ENCODE assay signal across 32 mouse cellular contexts in genomic region chr2:85157382-85157781, GRCm38 (mm10). TPM values are rescaled to one million over a fixed set of nuclear protein-coding genes. Genes with fewer than 3 reads are reported as not detected.
"Had no signal": no experiment of that assay in that cellular context is flagged by ENCODE, and none has a peak within 500 bp of the region (broad histone marks: within the 10 kb centered on the region; RNA-seq: fewer than 3 reads in every experiment).

No protein-coding gene starts in this region.

- H3K9me3 ChIP-seq: heart, embryonic 12.5 days; heart, embryonic 13.5 days; heart, embryonic 15.5 days; hindbrain, embryonic 10.5 days; hindbrain, embryonic 12.5 days; hindbrain, embryonic 13.5 days; hindbrain, embryonic 15.5 days; intestine, embryonic 15.5 days; kidney, embryonic 15.5 days had no signal

- H3K4me2 ChIP-seq: heart, embryonic 12.5 days; heart, embryonic 13.5 days; heart, embryonic 15.5 days; hindbrain, embryonic 12.5 days; hindbrain, embryonic 13.5 days; hindbrain, embryonic 14.5 days; hindbrain, embryonic 15.5 days; intestine, embryonic 15.5 days; kidney, embryonic 15.5 days had no signal

- H3K36me3 ChIP-seq: heart, embryonic 12.5 days; heart, embryonic 13.5 days; heart, embryonic 15.5 days; hindbrain, embryonic 10.5 days; hindbrain, embryonic 12.5 days; hindbrain, embryonic 13.5 days; hindbrain, embryonic 15.5 days; intestine, embryonic 15.5 days; kidney, embryonic 15.5 days had no signal

- H3K27me3 ChIP-seq: heart, embryonic 12.5 days; heart, embryonic 13.5 days; heart, embryonic 15.5 days; hindbrain, embryonic 12.5 days; hindbrain, embryonic 13.5 days; hindbrain, embryonic 15.5 days; intestine, embryonic 15.5 days; kidney, embryonic 15.5 days had no signal

- DNase-seq: heart, postnatal 10 days; heart, postnatal 14 days; heart, postnatal 36 days; heart, postnatal 4 days; kidney, adult 11 months; kidney, adult 18-20 months; kidney, adult 2 months; kidney, adult 8-10 months; kidney, adult 9 months; kidney, postnatal 10 days; kidney, postnatal 14 days; kidney, postnatal 25 days; kidney, postnatal 36 days; kidney, postnatal 4 days; layer of hippocampus, adult 9-11 months; layer of hippocampus, postnatal 36 days had no signal

- H3K9ac ChIP-seq: heart, embryonic 12.5 days; heart, embryonic 13.5 days; heart, embryonic 15.5 days; hindbrain, embryonic 12.5 days; hindbrain, embryonic 13.5 days; hindbrain, embryonic 14.5 days; hindbrain, embryonic 15.5 days; intestine, embryonic 15.5 days; kidney, embryonic 15.5 days had no signal

- H3K4me1 ChIP-seq: heart, embryonic 15.5 days had no signal

- H3K27ac ChIP-seq: heart, embryonic 13.5 days; heart, embryonic 15.5 days; hindbrain, embryonic 10.5 days; hindbrain, embryonic 12.5 days; hindbrain, embryonic 13.5 days; hindbrain, embryonic 14.5 days; hindbrain, embryonic 15.5 days; hindbrain, postnatal 0 days; intestine, embryonic 15.5 days; kidney, embryonic 15.5 days; kidney, postnatal 0 days; layer of hippocampus, adult 2 months; left cerebral cortex, adult 2 months had no signal

- H3K4me3 ChIP-seq: heart, embryonic 12.5 days; heart, embryonic 13.5 days; heart, embryonic 15.5 days; hindbrain, embryonic 10.5 days; hindbrain, embryonic 12.5 days; hindbrain, embryonic 13.5 days; hindbrain, embryonic 15.5 days; intestine, embryonic 15.5 days; kidney, embryonic 15.5 days; layer of hippocampus, adult 2 months; left cerebral cortex, adult 2 months had no signal

RNA-seq across cellular contexts. Expression of gene Aplnr, which starts 21.4 kb away (rescaled TPM):
- total RNA-seq: hematopoietic stem cell, adult 5-6 weeks had no signal
- polyA plus RNA-seq: inflammation-experienced regulatory T-cells, adult 6 months had no signal

RNA-seq across cellular contexts. Expression of gene Lrrc55, which starts 39.6 kb away (rescaled TPM):
- total RNA-seq: hematopoietic stem cell, adult 5-6 weeks had no signal
- polyA plus RNA-seq: inflammation-experienced regulatory T-cells, adult 6 months had no signal
